ENCODE assay signal across 30 mouse cellular contexts in genomic region chr5:107186206-107186605, GRCm38 (mm10).
"Had no signal": no experiment of that assay in that cellular context is flagged by ENCODE, and none has a peak within 500 bp of the region (broad histone marks: within the 10 kb centered on the region; RNA-seq: fewer than 3 reads in every experiment).

No protein-coding gene starts in this region.

- H3K4me3 ChIP-seq: heart, embryonic 10.5 days; heart, embryonic 12.5 days; heart, embryonic 13.5 days; heart, embryonic 15.5 days; hindbrain, embryonic 10.5 days; hindbrain, embryonic 12.5 days; hindbrain, embryonic 13.5 days; hindbrain, embryonic 15.5 days; intestine, embryonic 15.5 days; kidney, embryonic 15.5 days; layer of hippocampus, adult 2 months; left cerebral cortex, adult 2 months had no signal

- H3K4me1 ChIP-seq: hindbrain, embryonic 12.5 days; hindbrain, embryonic 13.5 days; hindbrain, embryonic 15.5 days had no signal

- DNase-seq: heart, postnatal 10 days; heart, postnatal 14 days; heart, postnatal 36 days; kidney, adult 11 months; kidney, adult 18-20 months; kidney, adult 2 months; kidney, adult 8-10 months; kidney, adult 9 months; kidney, postnatal 10 days; kidney, postnatal 14 days; kidney, postnatal 25 days; kidney, postnatal 36 days; kidney, postnatal 4 days; layer of hippocampus, adult 9-11 months; layer of hippocampus, postnatal 36 days had no signal

- H3K36me3 ChIP-seq: heart, embryonic 12.5 days; heart, embryonic 15.5 days; hindbrain, embryonic 10.5 days; hindbrain, embryonic 12.5 days; hindbrain, embryonic 13.5 days; hindbrain, embryonic 15.5 days; intestine, embryonic 15.5 days; kidney, embryonic 15.5 days had no signal

- H3K27me3 ChIP-seq: heart, embryonic 13.5 days; heart, embryonic 15.5 days; hindbrain, embryonic 12.5 days; hindbrain, embryonic 13.5 days; hindbrain, embryonic 15.5 days; intestine, embryonic 15.5 days; kidney, embryonic 15.5 days had no signal

- H3K27ac ChIP-seq: heart, embryonic 10.5 days; heart, embryonic 13.5 days; heart, embryonic 15.5 days; hindbrain, embryonic 10.5 days; hindbrain, embryonic 12.5 days; hindbrain, embryonic 13.5 days; hindbrain, embryonic 14.5 days; hindbrain, embryonic 15.5 days; hindbrain, postnatal 0 days; intestine, embryonic 15.5 days; kidney, embryonic 15.5 days; kidney, postnatal 0 days; layer of hippocampus, adult 2 months; left cerebral cortex, adult 2 months had no signal
